Mouse (Mus musculus) E14TG2a.4 (cell line): Measurements from ENCODE around the gene Mrps16.

ENCODE experiments used
- H3K27me3 ChIP-seq: 2 replicates; pipeline ENCODE4 v1.6.1; 2014; ENCODE audit warnings: low read length, control low read depth; ENCODE audit not compliant: insufficient read depth
- H3K36me3 ChIP-seq: 2 replicates; pipeline ENCODE4 v1.6.1; 2014; ENCODE audit warnings: low read length, control low read depth; ENCODE audit not compliant: insufficient read depth
- H3K4me1 ChIP-seq: replicated peaks from 2 replicates; pipeline ENCODE4 v1.6.1; 2014; ENCODE audit warnings: low read depth, low read length, control low read depth
- H3K4me3 ChIP-seq: replicated peaks from 2 replicates; pipeline ENCODE4 v1.5.1; 2014; ENCODE audit warnings: mild to moderate bottlenecking, low read length
- H3K9me3 ChIP-seq: 2 replicates; pipeline ENCODE4 v1.6.1; 2014; ENCODE audit warnings: low read length, control low read depth
- CTCF ChIP-seq: conservative IDR thresholded peaks from 2 replicates; pipeline ENCODE4 v1.5.1; 2014; ENCODE audit warnings: low read length
- NANOG ChIP-seq: IDR thresholded peaks from 2 replicates; pipeline ENCODE4 v1.6.1; 2014; ENCODE audit warnings: borderline replicate concordance, low read length, mixed read lengths
- POU5F1 ChIP-seq: IDR thresholded peaks from 2 replicates; pipeline ENCODE4 v1.6.1; 2014; ENCODE audit warnings: low read length, borderline replicate concordance

The Mrps16 gene

DNA sequence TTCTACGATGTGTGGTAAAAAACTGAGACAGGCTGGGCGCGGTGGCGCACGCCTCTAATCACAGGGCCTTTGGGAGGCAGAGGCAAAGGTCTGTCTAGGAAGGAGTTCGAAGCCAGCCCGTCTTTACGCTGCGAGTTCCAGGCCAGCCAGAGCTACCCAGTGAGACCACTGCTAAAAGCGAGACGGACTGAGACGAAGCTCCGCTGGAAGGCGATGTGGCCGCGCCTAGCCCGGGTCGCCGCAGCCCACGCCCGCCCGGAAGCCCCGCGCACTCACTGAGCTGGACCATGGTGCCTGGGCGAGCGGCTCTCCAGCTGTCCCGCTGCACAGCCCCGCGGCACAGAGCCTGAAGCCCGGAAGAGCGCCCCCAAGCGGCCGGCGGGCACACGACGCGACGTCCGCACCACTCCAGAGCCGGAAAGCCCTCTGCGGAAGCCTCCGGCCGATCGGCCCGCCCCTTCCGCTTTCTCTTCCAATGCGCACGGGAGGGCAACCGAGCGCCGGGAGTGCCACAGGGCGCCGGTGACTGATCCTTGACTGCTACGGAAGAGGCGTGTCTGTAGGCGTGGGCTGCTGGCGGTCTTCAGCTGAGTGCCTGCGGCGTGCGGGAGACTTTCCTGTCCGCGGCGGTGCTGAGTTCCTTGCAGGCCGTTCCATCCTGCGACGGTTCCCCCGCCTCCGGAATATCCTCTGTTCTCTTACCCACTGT lies at the start of gene Mrps16:
Gene Mrps16 (minus strand): TSS at position 430 of the 709 bp plus-strand sequence.
- peaks cover 51% of the 10 kb centered on the region for H3K4me1 ChIP-seq

GRCm38 (mm10) chr14:20442252-20442651 lies 48.8 kb upstream of the Mrps16 start:
- TF ChIP-seq POU5F1 (no peak), NANOG (no peak), CTCF (no peak)
- H3K27me3 ChIP-seq, result no peaks in the 10 kb centered on the region
- H3K36me3 ChIP-seq, result no peaks in the 10 kb centered on the region
- H3K9me3 ChIP-seq, result no peaks in the 10 kb centered on the region
- H3K4me3 ChIP-seq, result no peak overlapping the region
- peaks cover 6% of the 10 kb centered on the region for H3K4me1 ChIP-seq

More for the DNA sequence above, at the start of gene Mrps16:
- peak within 1 kb of the TSS; percentile 92 for H3K4me3 ChIP-seq
- TF ChIP-seq POU5F1, result no peak
- no peaks in the 10 kb centered on the region for H3K9me3 ChIP-seq
- H3K27me3 ChIP-seq, result no peaks in the 10 kb centered on the region
- peaks cover 27% of the 10 kb centered on the region for H3K36me3 ChIP-seq

- Histone ChIP-seq H3K4me1 (no peaks in the 10 kb centered on the region), H3K9me3 (no peaks in the 10 kb centered on the region), H3K36me3 (no peaks in the 10 kb centered on the region), H3K27me3 (no peaks in the 10 kb centered on the region), H3K4me3 (no peak overlapping the region)
- TF ChIP-seq NANOG (no peak), POU5F1 (no peak), CTCF (no peak)
Measured at GRCm38 (mm10) chr14:20436976-20437375, 43.5 kb upstream of the Mrps16 start.

DNA sequence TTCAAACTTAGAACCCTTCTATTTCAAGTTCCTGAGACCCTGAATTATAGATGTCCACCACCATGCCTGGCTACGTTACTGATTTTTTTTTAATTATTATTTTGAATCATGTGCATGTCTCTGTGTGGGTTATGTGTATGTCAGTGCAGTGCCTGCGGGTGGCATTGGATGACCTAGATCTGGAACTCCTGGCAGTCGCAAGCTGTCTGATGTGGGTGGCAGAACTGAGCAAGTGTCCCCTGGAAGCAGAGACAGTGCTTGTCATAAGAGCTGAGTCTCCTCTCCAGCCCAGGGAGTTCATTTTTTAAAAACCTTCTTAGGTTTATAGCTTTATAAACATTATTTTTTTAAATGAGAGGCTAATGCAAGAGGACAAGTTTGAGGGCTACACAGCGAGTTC lies 39.0 kb upstream of the Mrps16 start:
- no peak overlapping the region for H3K4me3 ChIP-seq
- no peaks in the 10 kb centered on the region for H3K36me3 ChIP-seq
- H3K27me3 ChIP-seq, result no peaks in the 10 kb centered on the region
- peaks cover 28% of the 10 kb centered on the region for H3K9me3 ChIP-seq
- H3K4me1 ChIP-seq, result no peaks in the 10 kb centered on the region
- no peak for TF ChIP-seq POU5F1
- TF ChIP-seq NANOG, result no peak
- TF ChIP-seq CTCF, result no peak

- no peaks in the 10 kb centered on the region for H3K4me1 ChIP-seq
- TF ChIP-seq NANOG, result no peak
- TF ChIP-seq CTCF, result no peak
- TF ChIP-seq POU5F1, result no peak
- H3K27me3 ChIP-seq, result no peaks in the 10 kb centered on the region
- H3K9me3 ChIP-seq, result peaks cover 29% of the 10 kb centered on the region
- H3K36me3 ChIP-seq, result no peaks in the 10 kb centered on the region
- H3K4me3 ChIP-seq, result no peak overlapping the region
Measured at GRCm38 (mm10) chr14:20431726-20432125, 38.3 kb upstream of the Mrps16 start.

- Histone ChIP-seq H3K4me1 (no peaks in the 10 kb centered on the region), H3K4me3 (no peak overlapping the region), H3K9me3 (peaks cover 29% of the 10 kb centered on the region), H3K36me3 (no peaks in the 10 kb centered on the region), H3K27me3 (no peaks in the 10 kb centered on the region)
- TF ChIP-seq POU5F1 (no peak), CTCF (no peak), NANOG (no peak)
Measured at GRCm38 (mm10) chr14:20429833-20430232, 36.4 kb upstream of the Mrps16 start.

- TF ChIP-seq CTCF, result no peak
- Histone ChIP-seq H3K27me3 (no peaks in the 10 kb centered on the region), H3K9me3 (peaks cover 29% of the 10 kb centered on the region), H3K4me1 (no peaks in the 10 kb centered on the region), H3K36me3 (no peaks in the 10 kb centered on the region), H3K4me3 (no peak overlapping the region)
Measured at GRCm38 (mm10) chr14:20428593-20428992, 35.2 kb upstream of the Mrps16 start.

GRCm38 (mm10) chr14:20423046-20423445 lies 29.6 kb upstream of the Mrps16 start:
- no peaks in the 10 kb centered on the region for H3K27me3 ChIP-seq
- H3K9me3 ChIP-seq, result peaks cover 7% of the 10 kb centered on the region
- no peak for TF ChIP-seq CTCF
- TF ChIP-seq POU5F1, result no peak
- no peak for TF ChIP-seq NANOG
- no peaks in the 10 kb centered on the region for H3K36me3 ChIP-seq
- no peaks in the 10 kb centered on the region for H3K4me1 ChIP-seq
- no peak overlapping the region for H3K4me3 ChIP-seq

- Histone ChIP-seq H3K4me1 (no peaks in the 10 kb centered on the region), H3K36me3 (no peaks in the 10 kb centered on the region)
- TF ChIP-seq POU5F1 (no peak), NANOG (no peak), CTCF (no peak)
Measured at GRCm38 (mm10) chr14:20422257-20422656, 28.8 kb upstream of the Mrps16 start.

More at GRCm38 (mm10) chr14:20422257-20422656, 28.8 kb upstream of the Mrps16 start:
- Histone ChIP-seq H3K4me3 (no peak overlapping the region), H3K27me3 (no peaks in the 10 kb centered on the region), H3K9me3 (no peaks in the 10 kb centered on the region)
